Mouse (Mus musculus) kidney, embryonic 15.5 days (tissue): Measurements from ENCODE around the gene Mgat5b. TPM values are rescaled to one million over a fixed set of nuclear protein-coding genes. Genes with fewer than 3 reads are reported as not detected.

Source experiments
- ATAC-seq: fragments of 200-750 bp; cut with Nextera tagmentation; replicated peaks from 2 replicates; pipeline ENCODE4 v1.8.0; 2017; ENCODE audit warnings: moderate TSS enrichment; ENCODE audit not compliant: low FRiP score
- H3K27ac ChIP-seq: fragments of 300-500 bp; sonication (generic); 2 replicates; pipeline ENCODE4 v1.5.1; 2015; ENCODE audit warnings: mild to moderate bottlenecking, inconsistent platforms
- H3K27me3 ChIP-seq: fragments of 300-500 bp; sonication (generic); 2 replicates; pipeline ENCODE4 v1.6.1; 2015; ENCODE audit warnings: inconsistent platforms
- H3K36me3 ChIP-seq: fragments of 300-500 bp; sonication (generic); 2 replicates; pipeline ENCODE4 v1.6.1; 2015; ENCODE audit warnings: inconsistent platforms
- H3K4me1 ChIP-seq: fragments of 300-500 bp; sonication (generic); 2 replicates; pipeline ENCODE4 v1.6.1; 2015; ENCODE audit warnings: inconsistent platforms
- H3K4me2 ChIP-seq: fragments of 300-500 bp; sonication (generic); 2 replicates; pipeline ENCODE4 v1.6.1; 2015; ENCODE audit warnings: moderate library complexity, mild to moderate bottlenecking, inconsistent platforms
- H3K4me3 ChIP-seq: fragments of 300-500 bp; sonication (generic); replicated peaks from 2 replicates; pipeline ENCODE4 v1.5.1; 2015; ENCODE audit warnings: mild to moderate bottlenecking, inconsistent platforms
- H3K9ac ChIP-seq: fragments of 300-500 bp; sonication (generic); 2 replicates; pipeline ENCODE4 v1.6.1; 2015; ENCODE audit warnings: mild to moderate bottlenecking, inconsistent platforms
- H3K9me3 ChIP-seq: fragments of 300-500 bp; sonication (generic); replicated peaks from 2 replicates; pipeline ENCODE4 v1.6.1; 2016; ENCODE audit warnings: inconsistent platforms
- WGBS: fragments of 180-500 bp; shearing (Covaris S2); methylation state at CpG from one replicate; pipeline ENCODE4 v1.1.7; 2015; ENCODE audit warnings: mixed read lengths; 5-methylcytosine and 5-hydroxymethylcytosine counted together
- polyA plus RNA-seq: library from polyadenylated mRNA; unstranded; fragments of >200 nt; fragmentation: Nextera tagmentation; extraction: Ambion mirVana; gene quantifications from 2 replicates; pipeline ENCODE4 v1.2.1, GENCODE M21; 2015

Gene Mgat5b
- polyA plus RNA-seq, 1 experiment from 2014 or later: 0.43 TPM

GRCm38 (mm10) chr11:116990231-116990630 lies 71.6 kb downstream of the Mgat5b start:
- no peak for ATAC-seq
- H3K9me3 ChIP-seq: no peaks in the 10 kb centered on the region
- peaks cover 9% of the 10 kb centered on the region; the same call in 1 of the 2 replicates for H3K4me1 ChIP-seq
- H3K36me3 ChIP-seq: no peaks in the 10 kb centered on the region
- H3K9ac ChIP-seq: no peak overlapping the region
- no peak overlapping the region for H3K4me3 ChIP-seq
- peaks cover 29% of the 10 kb centered on the region for H3K27me3 ChIP-seq
- no peak overlapping the region for H3K27ac ChIP-seq
- 74% methylated on average over 7 of the region's 7 CpGs for WGBS
- no peak overlapping the region for H3K4me2 ChIP-seq

DNA sequence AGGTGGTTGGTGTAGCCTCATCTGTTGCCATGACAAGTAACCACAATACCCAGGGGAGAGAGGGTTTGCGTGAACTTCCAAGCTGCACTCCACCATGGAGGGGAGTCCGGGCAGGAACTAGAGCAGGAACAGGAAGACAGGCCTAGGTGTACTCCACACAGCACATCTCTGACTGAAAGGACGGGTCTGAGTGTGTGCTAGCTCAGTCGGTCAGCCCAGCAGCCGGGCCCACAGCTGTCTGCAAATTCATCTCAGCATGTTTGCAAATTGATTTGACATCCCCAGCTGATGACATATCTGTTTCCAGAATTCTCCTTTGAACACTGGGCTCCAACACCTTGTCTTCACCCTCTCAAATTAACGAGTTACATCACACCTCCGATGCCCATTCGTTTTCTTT lies 72.7 kb downstream of the Mgat5b start:
- 76% methylated on average over 8 of the region's 8 CpGs for WGBS
- H3K4me2 ChIP-seq: no peak overlapping the region
- peaks cover 9% of the 10 kb centered on the region; the same call in 1 of the 2 replicates for H3K4me1 ChIP-seq
- H3K27me3 ChIP-seq: peaks cover 41% of the 10 kb centered on the region
- H3K27ac ChIP-seq: no peak overlapping the region
- no peaks in the 10 kb centered on the region for H3K36me3 ChIP-seq
- H3K9me3 ChIP-seq: no peaks in the 10 kb centered on the region
- no peak overlapping the region for H3K9ac ChIP-seq
- no peak for ATAC-seq
- no peak overlapping the region for H3K4me3 ChIP-seq

DNA sequence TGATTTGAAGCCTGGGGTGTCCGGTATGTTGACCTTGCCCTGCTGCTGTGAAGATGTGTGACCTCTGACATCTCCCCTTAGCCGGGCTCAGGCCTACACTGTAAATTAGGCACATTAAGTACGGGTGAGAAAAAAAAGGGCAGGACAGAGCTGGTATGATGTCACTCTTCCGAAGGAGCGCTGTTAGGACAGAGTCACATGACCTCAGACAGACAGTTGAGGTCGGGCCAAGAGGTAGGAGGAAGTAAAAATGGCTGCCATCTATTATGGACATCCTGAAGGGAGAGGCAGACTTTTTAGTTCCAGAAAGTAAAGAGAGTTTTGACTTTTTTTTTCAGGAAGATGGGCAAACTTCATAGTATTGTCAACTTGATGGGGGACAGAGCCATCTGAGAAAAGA lies 73.3 kb downstream of the Mgat5b start:
- Histone ChIP-seq H3K4me2 (no peak overlapping the region), H3K27ac (no peak overlapping the region), H3K27me3 (peaks cover 44% of the 10 kb centered on the region), H3K9ac (no peak overlapping the region), H3K4me3 (no peak overlapping the region), H3K9me3 (no peaks in the 10 kb centered on the region), H3K36me3 (no peaks in the 10 kb centered on the region), H3K4me1 (peaks cover 9% of the 10 kb centered on the region; the same call in 1 of the 2 replicates)
- ATAC-seq: no peak
- WGBS: 42% methylated on average over 6 of the region's 6 CpGs

- H3K4me1 ChIP-seq: peaks cover 9% of the 10 kb centered on the region; the same call in 1 of the 2 replicates
- no peak overlapping the region for H3K9ac ChIP-seq
- H3K27ac ChIP-seq: no peak overlapping the region
- H3K27me3 ChIP-seq: peaks cover 46% of the 10 kb centered on the region
- no peaks in the 10 kb centered on the region for H3K36me3 ChIP-seq
- ATAC-seq: no peak
- 5% methylated on average over 18 of the region's 18 CpGs for WGBS
- H3K4me2 ChIP-seq: peak overlapping the region; percentile 50
- H3K4me3 ChIP-seq: peak overlapping the region; percentile 22
- H3K9me3 ChIP-seq: no peaks in the 10 kb centered on the region
Measured at GRCm38 (mm10) chr11:116994095-116994582, 75.5 kb downstream of the Mgat5b start.

DNA sequence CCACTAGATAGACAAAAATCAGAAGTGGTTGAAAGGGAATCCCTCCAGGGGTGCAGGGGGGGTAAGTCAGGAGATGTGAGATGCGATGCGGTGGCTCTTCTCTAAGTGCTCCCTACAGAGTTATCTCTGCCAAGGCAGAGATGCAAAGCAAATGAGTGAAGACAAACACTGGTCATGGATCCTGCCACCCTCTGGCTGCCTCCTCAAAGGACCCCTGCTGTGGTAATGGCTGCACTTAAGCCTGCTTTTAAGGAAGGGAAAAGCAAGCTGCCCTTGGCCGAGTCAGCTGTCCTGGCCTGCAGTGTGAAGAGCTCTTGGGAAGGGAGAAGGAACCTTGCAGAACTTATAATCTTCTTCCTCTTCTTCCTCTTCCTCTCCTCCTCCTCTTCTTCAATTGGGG lies 78.3 kb downstream of the Mgat5b start:
- Histone ChIP-seq H3K36me3 (no peaks in the 10 kb centered on the region), H3K4me3 (no peak overlapping the region), H3K9me3 (no peaks in the 10 kb centered on the region), H3K4me1 (peaks cover 5% of the 10 kb centered on the region; the same call in 1 of the 2 replicates), H3K9ac (no peak overlapping the region), H3K27ac (no peak overlapping the region), H3K27me3 (peaks cover 46% of the 10 kb centered on the region), H3K4me2 (no peak overlapping the region)
- WGBS: 46% methylated on average over 3 of the region's 3 CpGs
- ATAC-seq: no peak

- Histone ChIP-seq H3K4me1 (peaks cover 11% of the 10 kb centered on the region), H3K27me3 (peaks cover 42% of the 10 kb centered on the region), H3K4me2 (no peak overlapping the region), H3K36me3 (no peaks in the 10 kb centered on the region), H3K4me3 (no peak overlapping the region), H3K9ac (no peak overlapping the region), H3K27ac (no peak overlapping the region), H3K9me3 (no peaks in the 10 kb centered on the region)
- no peak for ATAC-seq
- WGBS: 97% methylated on average over 5 of the region's 5 CpGs
Measured at GRCm38 (mm10) chr11:116998935-116999334, 80.3 kb downstream of the Mgat5b start.

GRCm38 (mm10) chr11:117000219-117000618 lies 81.6 kb downstream of the Mgat5b start:
- no peak for ATAC-seq
- Histone ChIP-seq H3K9me3 (no peaks in the 10 kb centered on the region), H3K4me3 (no peak overlapping the region), H3K27ac (no peak overlapping the region), H3K27me3 (peaks cover 43% of the 10 kb centered on the region), H3K36me3 (no peaks in the 10 kb centered on the region), H3K4me2 (no peak overlapping the region), H3K9ac (no peak overlapping the region), H3K4me1 (peaks cover 15% of the 10 kb centered on the region)
- WGBS: 15% methylated on average over 3 of the region's 3 CpGs

DNA sequence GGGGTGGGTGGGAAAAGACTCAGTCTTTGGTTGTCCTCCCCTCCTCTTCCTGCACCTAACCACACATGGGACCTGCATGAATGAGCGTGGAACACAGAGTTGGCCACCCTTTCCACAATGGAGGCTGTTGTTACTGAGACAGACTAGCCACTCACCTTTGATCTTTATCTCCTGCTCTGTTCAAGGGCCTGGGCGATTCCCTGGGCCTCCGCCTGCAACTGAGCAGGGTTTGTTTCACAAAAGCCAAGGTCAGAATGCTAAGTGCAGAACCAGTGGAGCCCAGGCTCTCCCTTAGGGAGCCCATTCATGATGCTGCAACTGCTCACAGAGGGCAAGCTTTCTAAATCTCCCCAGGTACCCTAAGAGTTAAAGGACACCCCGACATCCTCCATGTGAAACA lies 83.1 kb downstream of the Mgat5b start:
- ATAC-seq: no peak
- no peaks in the 10 kb centered on the region for H3K9me3 ChIP-seq
- H3K4me1 ChIP-seq: peaks cover 15% of the 10 kb centered on the region
- H3K36me3 ChIP-seq: no peaks in the 10 kb centered on the region
- WGBS: 38% methylated on average over 4 of the region's 4 CpGs
- H3K4me3 ChIP-seq: no peak overlapping the region
- no peak overlapping the region for H3K4me2 ChIP-seq
- H3K27me3 ChIP-seq: peaks cover 43% of the 10 kb centered on the region
- H3K9ac ChIP-seq: no peak overlapping the region
- peak overlapping the region; percentile 10; the same call in 1 of the 2 replicates for H3K27ac ChIP-seq

- 47% methylated on average over 9 of the region's 9 CpGs for WGBS
Measured at GRCm38 (mm10) chr11:117003503-117003902, 84.8 kb downstream of the Mgat5b start.

GRCm38 (mm10) chr11:117004277-117004676 lies 85.6 kb downstream of the Mgat5b start:
- Histone ChIP-seq H3K4me3 (no peak overlapping the region), H3K9ac (no peak overlapping the region), H3K4me1 (peaks cover 15% of the 10 kb centered on the region), H3K4me2 (peak overlapping the region; percentile 24; the same call in 1 of the 2 replicates), H3K36me3 (no peaks in the 10 kb centered on the region), H3K9me3 (no peaks in the 10 kb centered on the region), H3K27me3 (peaks cover 48% of the 10 kb centered on the region), H3K27ac (0 out of 2 replicates have a peak overlapping the region, but pooled peaks have one; percentile 14)
- WGBS: 19% methylated on average over 9 of the region's 9 CpGs
- no peak for ATAC-seq

More at GRCm38 (mm10) chr11:117003503-117003902, 84.8 kb downstream of the Mgat5b start:
- no peak for ATAC-seq
- peaks cover 15% of the 10 kb centered on the region for H3K4me1 ChIP-seq
- peak overlapping the region; percentile 24; the same call in 1 of the 2 replicates for H3K4me2 ChIP-seq
- H3K27me3 ChIP-seq: peaks cover 46% of the 10 kb centered on the region
- H3K9ac ChIP-seq: no peak overlapping the region
- no peaks in the 10 kb centered on the region for H3K9me3 ChIP-seq
- H3K27ac ChIP-seq: 0 out of 2 replicates have a peak overlapping the region, but pooled peaks have one; percentile 14
- H3K4me3 ChIP-seq: no peak overlapping the region
- no peaks in the 10 kb centered on the region for H3K36me3 ChIP-seq

- ATAC-seq: no peak
- no peak overlapping the region for H3K4me3 ChIP-seq
Measured at GRCm38 (mm10) chr11:117017462-117017861, 98.8 kb downstream of the Mgat5b start.

DNA sequence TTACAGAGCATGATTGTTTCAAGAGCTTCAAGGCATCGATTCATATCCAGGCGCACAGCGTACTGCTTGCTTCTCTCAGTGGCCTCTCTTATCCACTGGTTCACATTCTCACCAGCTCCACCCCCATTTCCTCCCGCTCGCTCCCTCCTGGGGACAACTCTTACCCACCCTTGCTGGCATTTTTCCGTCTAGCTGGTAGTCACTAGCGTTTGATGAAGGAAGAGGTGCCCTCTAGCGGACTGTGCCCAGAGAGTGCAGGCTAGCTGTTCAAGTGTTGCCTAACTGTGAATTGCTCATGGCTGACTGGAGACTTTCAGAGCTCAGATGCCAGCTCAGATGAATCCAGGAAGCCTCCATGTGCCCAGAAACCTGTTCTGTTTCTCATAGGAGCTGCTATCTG lies 99.7 kb downstream of the Mgat5b start:
- Histone ChIP-seq H3K4me3 (no peak overlapping the region), H3K27me3 (peaks cover 21% of the 10 kb centered on the region), H3K9me3 (0 out of 2 replicates have a peak, but pooled peaks cover 1% of the 10 kb centered on the region), H3K27ac (no peak overlapping the region), H3K36me3 (no peaks in the 10 kb centered on the region), H3K9ac (no peak overlapping the region), H3K4me1 (peaks cover 22% of the 10 kb centered on the region), H3K4me2 (peak overlapping the region; percentile 33; the same call in 1 of the 2 replicates)
- 4% methylated on average over 8 of the region's 8 CpGs for WGBS
- peak; percentile 62; the same call in 1 of the 2 replicates for ATAC-seq

More at GRCm38 (mm10) chr11:117017462-117017861, 98.8 kb downstream of the Mgat5b start:
- WGBS: 51% methylated on average over 4 of the region's 4 CpGs
- no peak overlapping the region for H3K9ac ChIP-seq
- no peak overlapping the region for H3K27ac ChIP-seq
- 0 out of 2 replicates have a peak, but pooled peaks cover 6% of the 10 kb centered on the region for H3K9me3 ChIP-seq
- H3K4me1 ChIP-seq: peaks cover 22% of the 10 kb centered on the region
- H3K36me3 ChIP-seq: no peaks in the 10 kb centered on the region
- H3K27me3 ChIP-seq: peaks cover 21% of the 10 kb centered on the region
- H3K4me2 ChIP-seq: no peak overlapping the region
